Mouse (Mus musculus) kidney, postnatal 10 days (tissue): Measurements from ENCODE around the gene Fam83f.
"Not testable (repeated sequence)": the region's sequence is repeated elsewhere in the genome, so short reads cannot be mapped to it uniquely, and the experiment has no call there.

Experiments
- DNase-seq: peaks from one replicate; pipeline ENCODE4 v3.0.0; 2021; ENCODE audit warnings: mixed read lengths

Gene Fam83f

GRCm38 (mm10) chr15:80707088-80707487 is 35.4 kb downstream of the Fam83f start:
- peak; percentile 89 for DNase-seq

GRCm38 (mm10) chr15:80709593-80709992 is 37.9 kb downstream of the Fam83f start:
- DNase-seq: peak; percentile 74

- no peak for DNase-seq
These were observed 38.6 kb downstream of the Fam83f start for GRCm38 (mm10) chr15:80710257-80710607.

- DNase-seq: peak; percentile 99
These were observed 39.1 kb downstream of the Fam83f start, which contains the start of gene Tnrc6b for GRCm38 (mm10) chr15:80710608-80711363. TSS of gene Tnrc6b (plus strand) at chr15:80711313.

- peak; percentile 74 for DNase-seq
These were observed 39.9 kb downstream of the Fam83f start for GRCm38 (mm10) chr15:80711401-80712151.

DNA sequence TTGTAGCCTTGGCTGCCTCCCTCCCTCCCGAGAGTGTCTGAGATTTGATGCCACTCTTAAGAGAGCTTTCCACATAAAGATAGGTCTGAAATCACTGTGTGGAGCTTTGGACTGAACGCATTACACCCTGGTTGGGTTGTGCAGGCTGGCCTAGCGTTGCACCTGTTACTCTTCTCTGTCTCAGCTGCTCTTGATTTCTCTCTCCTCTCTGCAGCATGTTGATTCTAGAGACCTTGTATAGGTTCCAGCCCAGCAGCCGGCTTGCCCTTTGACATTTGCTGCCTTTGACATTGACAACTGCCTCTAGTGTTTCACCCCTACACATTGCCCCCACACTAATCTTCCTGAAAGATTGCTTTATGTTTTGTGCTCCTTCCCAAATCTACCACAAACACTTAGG is 42.7 kb downstream of the Fam83f start:
- no peak for DNase-seq

DNA sequence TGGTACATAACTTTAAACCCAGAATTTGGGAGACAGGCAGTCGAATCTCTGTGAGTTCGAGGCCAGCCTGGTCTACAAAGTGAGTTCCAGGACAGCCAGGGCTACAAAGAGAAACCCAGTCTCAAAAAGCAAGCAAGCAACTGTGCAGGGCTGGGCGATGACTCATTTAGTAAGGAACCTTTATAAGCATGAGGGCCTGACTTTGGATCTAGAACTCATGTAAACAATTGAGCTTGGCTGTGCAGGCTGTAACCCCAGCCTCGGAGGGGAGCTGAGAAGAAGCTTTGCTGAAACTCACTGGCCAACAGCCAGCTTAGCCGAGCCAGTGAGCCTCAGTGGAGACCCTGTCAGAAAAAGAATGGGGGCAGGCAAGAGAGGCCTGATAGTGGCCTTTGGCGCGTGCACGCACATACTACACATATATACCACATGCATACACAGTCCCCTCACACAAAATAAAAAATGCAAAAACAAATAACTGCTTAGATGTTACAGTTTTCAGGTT is 45.0 kb downstream of the Fam83f start:
- DNase-seq: no peak

GRCm38 (mm10) chr15:80717431-80717830 is 45.8 kb downstream of the Fam83f start:
- DNase-seq: no peak

GRCm38 (mm10) chr15:80720249-80720648 is 48.6 kb downstream of the Fam83f start:
- DNase-seq: no peak

DNA sequence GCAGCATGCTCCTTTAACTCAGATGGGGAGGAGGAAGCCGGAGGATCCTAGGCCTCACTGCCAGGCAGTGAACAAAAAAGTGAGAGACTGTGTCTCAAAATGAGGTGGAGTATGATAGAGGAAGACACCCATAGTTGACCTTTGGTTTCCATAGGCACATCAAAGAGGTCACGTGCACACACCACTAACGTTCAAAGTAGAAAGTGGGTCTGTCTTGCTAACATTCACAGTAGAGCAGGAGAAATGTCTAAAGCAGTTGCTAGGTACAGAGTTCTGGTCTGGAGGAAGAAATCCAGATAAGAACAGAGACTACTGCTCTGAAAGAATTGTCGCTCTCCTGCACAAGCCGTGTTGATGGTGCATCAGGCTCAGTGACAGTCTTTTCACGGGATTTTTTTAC is 50.2 kb downstream of the Fam83f start:
- DNase-seq: no peak

- peak; percentile 48 for DNase-seq
These were observed 50.7 kb downstream of the Fam83f start for GRCm38 (mm10) chr15:80722366-80722765.

GRCm38 (mm10) chr15:80729477-80729876 is 57.8 kb downstream of the Fam83f start:
- DNase-seq: no peak

GRCm38 (mm10) chr15:80731043-80731442 is 59.4 kb downstream of the Fam83f start:
- DNase-seq: no peak

- DNase-seq: no peak
These were observed 59.9 kb downstream of the Fam83f start for GRCm38 (mm10) chr15:80731511-80731910.

DNA sequence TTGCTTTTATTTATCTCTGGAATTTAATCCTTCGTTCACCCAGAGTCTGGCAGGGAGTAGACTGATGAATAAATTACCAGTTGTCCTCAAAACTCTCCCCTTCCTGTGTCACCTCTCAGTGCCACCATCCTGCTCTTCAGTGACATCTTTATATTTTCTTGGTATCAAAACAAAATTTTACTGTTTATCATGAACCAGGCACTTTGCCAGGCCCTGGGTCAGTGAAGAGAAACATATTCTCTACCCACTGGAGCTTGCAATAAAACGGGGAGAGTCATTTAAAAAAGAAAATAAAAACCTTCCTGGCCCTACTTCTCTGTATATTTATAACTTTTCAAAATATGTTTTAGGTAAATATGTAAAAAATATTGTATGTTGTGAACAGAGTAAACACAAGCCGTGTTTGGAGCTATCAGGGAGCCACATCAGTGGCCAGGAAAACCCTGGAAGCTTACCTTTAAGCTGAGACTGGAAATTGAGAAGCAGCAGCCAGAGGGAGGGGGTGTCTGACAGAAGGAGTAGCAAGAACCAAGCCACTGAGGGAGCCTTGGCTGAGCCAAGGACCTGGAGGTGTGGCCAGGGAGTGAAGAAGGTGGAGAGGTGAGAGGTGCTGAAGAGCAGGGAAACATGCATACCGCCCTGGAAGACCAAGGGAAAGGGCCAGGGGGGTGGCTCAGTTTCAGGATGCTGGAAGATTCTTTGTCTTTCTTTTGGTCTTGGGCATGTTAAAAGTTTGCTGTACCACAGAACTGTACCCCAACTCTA is 60.8 kb downstream of the Fam83f start:
- peak; percentile 53 for DNase-seq

DNA sequence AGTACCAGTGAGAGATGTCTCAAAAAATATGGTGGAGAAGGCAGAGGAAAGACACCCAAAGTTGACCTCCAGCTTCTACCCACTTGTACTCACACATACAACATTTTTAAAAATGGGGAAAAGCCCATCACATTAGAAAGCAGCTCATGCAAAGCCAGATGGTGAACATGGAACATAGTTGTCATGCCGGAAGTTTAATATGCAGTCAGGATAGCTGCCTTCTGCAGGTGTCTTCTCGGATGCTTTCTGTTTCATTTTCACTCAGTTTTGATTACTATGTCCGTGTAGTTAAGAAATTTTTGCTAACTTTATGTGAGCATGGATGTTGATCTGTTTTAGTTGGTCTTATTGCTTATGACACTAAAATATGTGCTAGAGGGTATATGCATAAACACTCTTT is 63.7 kb downstream of the Fam83f start:
- no peak for DNase-seq

DNA sequence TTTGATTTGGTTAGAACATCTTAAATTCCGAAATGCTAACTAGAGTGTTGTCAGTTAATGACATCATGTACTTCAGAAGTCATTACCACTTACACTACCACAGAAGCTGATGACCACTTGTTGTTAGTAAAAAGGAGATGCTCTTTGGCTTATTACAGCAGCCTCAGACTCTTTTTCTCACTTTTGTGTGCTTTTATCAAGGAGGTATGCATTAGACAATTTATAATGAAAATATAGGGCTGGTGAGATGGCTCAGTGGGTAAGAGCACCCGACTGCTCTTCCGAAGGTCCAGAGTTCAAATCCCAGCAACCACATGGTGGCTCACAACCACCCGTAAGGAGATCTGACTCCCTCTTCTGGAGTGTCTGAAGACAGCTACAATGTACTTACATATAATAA is 64.1 kb downstream of the Fam83f start:
- not testable (repeated sequence) for DNase-seq

DNA sequence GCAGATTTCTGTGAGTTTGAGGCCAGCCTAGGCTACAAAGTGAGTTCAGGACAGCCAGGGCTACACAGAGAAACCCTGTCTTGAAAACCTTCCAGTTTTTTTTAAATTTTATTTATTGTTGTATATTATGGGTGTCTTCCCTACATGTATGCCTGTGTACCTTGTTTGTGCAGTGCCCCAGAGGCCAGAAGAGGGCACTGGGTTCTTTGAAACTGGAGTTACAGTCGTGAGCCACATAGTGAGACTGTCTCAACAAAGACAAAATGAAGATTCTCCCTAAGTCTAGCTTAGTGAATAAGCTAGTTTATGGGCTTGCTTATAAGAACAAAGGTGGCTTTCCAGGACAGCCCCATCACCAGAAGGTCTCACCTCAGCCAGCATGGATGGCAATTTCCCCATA is 64.9 kb downstream of the Fam83f start:
- DNase-seq: no peak

DNA sequence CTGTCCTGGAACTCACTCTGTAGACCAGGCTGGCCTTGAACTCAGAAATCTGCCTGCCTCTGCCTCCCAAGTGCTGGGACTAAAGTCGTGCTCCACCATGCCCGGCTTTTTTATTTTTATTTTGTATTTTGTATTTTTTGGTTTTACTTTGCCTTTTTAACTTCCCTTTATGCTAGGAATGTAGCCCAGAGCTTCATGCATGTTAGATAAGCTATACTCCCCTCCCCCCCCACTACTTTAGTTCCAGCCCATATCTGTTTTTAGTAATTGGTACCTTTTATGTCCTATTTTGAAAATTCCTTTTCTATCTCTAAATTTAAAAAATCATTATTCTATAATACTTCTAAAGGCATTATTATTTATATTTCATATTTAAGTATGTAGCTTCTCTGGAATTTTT is 66.6 kb downstream of the Fam83f start:
- DNase-seq: no peak

DNA sequence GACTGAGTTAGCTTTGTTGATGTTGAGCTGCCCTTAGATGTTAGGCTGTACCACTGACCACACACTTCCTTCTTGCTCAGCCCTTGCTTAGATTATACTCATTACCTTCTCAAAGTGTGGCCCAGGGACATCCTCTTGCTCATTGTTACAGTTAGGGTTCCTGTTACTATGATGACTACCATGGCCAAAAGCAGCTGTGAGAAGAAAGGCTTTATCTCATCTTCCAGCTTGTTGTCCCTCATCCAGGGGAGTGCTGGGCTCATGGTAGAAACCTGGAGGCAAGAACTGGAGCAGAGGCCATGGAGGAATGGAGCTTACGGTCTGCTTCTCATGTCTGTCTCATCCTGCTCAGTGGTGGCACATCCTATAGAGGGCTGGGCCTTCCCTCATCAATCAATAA is 68.3 kb downstream of the Fam83f start:
- no peak for DNase-seq

DNA sequence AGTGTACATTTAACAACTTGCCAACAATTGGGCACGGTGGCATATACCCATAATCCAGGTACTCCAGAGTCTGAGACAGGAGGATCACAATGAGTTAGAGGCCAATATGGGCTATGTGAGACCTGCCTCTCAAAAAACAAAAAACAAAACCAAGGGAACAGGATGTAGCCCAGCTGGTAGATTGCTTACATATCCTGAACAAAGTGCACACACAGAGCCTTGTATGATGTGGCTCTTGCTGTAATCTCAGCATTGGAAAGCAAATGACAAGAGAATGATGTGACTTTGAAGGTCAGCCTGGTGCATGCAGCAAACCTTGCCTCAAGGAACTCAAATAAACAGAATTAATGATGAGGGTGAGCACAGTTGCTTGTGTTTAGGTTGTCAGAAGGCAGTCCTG is 70.2 kb downstream of the Fam83f start:
- no peak for DNase-seq

GRCm38 (mm10) chr15:80742991-80743474 is 71.4 kb downstream of the Fam83f start:
- DNase-seq: no peak

DNA sequence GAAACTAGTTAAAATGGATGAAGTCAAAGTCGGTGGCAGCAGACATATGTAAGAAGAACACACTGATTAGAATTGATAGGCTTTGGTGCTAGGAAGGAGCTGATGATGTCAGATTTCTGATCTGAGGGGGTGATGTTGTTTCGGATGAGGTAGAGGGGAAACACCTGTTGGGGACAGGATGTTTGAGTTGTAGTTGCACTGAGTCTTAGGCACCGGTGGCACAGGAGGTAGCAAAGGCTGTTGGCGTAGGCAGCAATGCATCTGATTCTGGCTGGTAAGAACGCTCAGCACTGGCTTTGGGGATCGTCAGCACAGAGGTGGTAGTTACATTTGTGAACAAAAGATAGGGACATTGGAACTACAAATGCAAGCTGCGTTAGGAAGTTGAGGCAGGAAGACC is 72.0 kb downstream of the Fam83f start:
- DNase-seq: no peak
